Mouse (Mus musculus): ENCODE results near the gene Trim13.

The Trim13 gene

GRCm38 (mm10) chr14:61607157-61607556, 9.1 kb downstream of the Trim13 start, which contains the start of gene Kcnrg:
TSS of gene Kcnrg (plus strand) at chr14:61607457.
- in situ Hi-C loops (cut with MboI; ENCODE audit: unreplicated experiment in 2 of 2), result no loop called here

DNA sequence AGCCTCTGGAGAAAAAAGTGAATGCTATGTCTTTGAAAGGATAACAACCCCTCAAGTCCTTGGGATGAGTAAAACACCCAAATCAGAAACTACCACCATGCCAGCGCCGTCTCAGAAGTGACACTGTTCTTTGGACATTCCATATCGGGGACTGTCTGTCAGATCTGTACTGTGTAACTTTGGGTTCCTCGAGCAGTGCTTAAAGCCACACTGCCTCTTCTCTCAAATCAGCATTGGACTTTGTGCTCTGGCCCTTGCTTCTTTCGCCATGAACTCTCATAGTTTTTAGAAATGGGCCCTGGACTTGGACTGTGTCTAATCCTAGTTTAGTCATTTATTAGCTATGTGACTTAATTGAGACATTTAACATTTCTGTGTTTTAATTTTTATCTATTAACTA, 13.7 kb downstream of the Trim13 start:
- in situ Hi-C loops (cut with MboI; ENCODE audit: unreplicated experiment in 2 of 2), result no loop called here

GRCm38 (mm10) chr14:61613319-61613718, 15.3 kb downstream of the Trim13 start:
- in situ Hi-C loops (cut with MboI; ENCODE audit: unreplicated experiment in 2 of 2), result no loop called here

DNA sequence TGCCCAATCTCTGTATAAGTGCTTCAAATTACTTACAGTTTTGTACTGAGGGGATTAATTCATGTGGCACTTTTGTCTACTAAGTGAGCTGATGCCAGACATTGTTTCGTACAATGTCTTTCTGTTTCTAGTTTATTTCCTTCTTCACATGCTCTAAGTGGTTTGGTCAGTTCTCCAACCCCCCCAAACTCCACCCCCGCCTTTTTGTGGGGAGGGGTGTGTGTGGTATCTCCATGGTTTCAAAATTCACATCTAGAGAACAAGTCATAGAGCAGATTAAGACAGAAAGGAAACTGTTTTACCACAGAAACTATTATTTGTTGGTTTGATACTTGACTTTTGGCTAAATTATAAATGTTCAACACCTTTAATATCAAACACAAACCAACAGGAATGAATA, 22.3 kb downstream of the Trim13 start:
- in situ Hi-C loops (cut with MboI; ENCODE audit: unreplicated experiment in 2 of 2), result no loop called here

DNA sequence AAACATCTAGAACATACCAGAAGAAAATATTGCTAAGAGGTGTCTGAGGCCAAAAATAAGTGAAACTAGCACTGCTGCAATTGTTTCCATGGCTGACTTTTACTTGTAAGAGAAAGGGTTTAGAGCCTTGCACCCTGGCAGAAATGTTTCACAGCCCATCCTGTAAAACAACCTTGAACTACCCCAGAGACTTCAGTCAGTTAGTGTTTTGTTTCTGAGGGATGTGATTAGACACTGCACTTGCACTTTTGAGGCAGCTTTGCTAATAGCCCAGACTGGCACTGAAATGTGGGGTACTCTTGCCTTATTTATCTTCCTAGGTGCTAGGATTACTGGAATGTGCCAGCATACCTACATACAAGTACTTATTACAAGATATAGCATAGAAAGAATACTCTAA, 37.9 kb downstream of the Trim13 start:
- in situ Hi-C loops (cut with MboI; ENCODE audit: unreplicated experiment in 2 of 2), result no loop called here

DNA sequence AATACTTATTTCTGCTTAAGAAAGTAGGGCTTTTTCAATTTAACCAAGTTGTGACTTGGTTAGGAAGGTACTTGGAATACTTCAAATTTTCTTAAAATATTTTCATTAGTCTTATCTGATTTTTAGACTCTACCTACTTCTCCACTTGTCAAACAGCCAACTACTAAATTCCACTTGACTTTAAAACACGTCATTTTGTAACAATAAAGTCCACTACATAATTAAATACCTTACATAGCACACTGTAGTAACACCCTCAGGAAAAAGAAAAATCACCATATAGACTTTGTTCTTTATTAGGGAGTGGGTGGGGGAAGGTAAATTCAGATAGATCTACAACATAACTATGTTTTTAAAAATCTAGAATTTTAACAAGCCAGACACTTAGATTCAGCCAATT, 44.6 kb downstream of the Trim13 start:
- in situ Hi-C loops (cut with MboI; ENCODE audit: unreplicated experiment in 2 of 2), result no loop called here

DNA sequence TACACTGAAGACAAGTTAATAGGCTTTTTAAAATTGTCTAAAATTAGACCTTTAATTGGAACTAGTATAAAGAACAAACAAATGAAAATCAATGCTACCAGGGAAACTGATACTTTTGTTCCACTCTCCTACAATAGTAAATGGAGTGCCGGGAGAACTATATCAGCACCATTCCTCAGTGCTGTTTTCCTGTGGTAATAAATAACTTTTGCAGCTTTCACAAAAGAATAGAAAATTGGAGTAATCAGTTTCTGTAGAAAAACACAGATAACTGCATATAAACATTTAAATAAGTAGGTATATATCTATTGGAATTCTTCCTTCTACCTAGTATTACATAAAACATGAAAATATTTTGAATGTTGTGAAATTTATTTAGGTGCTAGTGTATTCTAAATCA, 47.5 kb downstream of the Trim13 start:
- in situ Hi-C loops (cut with MboI; ENCODE audit: unreplicated experiment in 2 of 2), result loop anchor here (5.0 kb wide), 1 partner anchor 37 kb away; no protein-coding TSS in a partner anchor

DNA sequence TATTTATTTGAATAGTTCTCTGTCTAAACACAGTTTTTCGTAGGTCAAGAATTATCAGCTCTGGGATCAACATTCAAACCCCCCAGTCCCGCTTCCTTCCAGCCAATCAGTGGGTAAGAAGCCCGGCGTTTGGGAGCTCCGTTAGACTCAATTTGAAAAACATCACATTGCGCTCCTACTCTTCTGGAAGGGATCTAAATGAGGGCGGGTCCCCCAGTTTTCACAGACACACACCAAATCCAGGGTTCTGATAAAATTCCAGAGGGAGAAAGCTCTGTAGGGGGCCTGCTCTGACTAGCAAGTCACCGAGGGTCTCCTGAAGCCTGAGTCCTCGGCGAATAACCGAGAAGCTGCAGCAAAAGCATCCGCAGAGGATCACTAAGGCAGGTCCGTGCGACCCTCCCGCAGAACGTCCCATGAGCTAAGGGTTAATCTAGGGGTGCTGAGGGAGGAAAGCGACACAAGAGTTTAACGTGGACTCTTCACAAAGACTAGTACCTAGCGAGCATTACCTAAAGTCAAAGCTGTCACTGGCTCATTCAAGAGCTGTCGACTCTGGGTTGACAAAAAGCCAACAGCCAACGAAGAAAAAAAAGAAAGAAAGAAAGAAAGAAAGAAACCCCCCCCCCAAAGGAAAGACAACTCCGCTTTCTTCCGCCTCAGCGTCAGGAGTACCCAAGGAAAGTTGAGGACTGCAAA, 49.3 kb downstream of the Trim13 start:
- in situ Hi-C loops (cut with MboI; ENCODE audit: unreplicated experiment in 2 of 2), result loop anchor here (5.0 kb wide), 1 partner anchor 35 kb away; no protein-coding TSS in a partner anchor

- in situ Hi-C loops (cut with MboI; ENCODE audit: unreplicated experiment in 2 of 2), result loop anchor here (5.0 kb wide), 1 partner anchor 34 kb away; no protein-coding TSS in a partner anchor
These were observed 50.0 kb downstream of the Trim13 start for GRCm38 (mm10) chr14:61647881-61648684.

- in situ Hi-C loops (cut with MboI; ENCODE audit: unreplicated experiment in 2 of 2), result loop anchor here (5.0 kb wide), 1 partner anchor 33 kb away; no protein-coding TSS in a partner anchor
These were observed 50.8 kb downstream of the Trim13 start for GRCm38 (mm10) chr14:61648685-61649504.

GRCm38 (mm10) chr14:61650291-61650960, 52.4 kb downstream of the Trim13 start:
- in situ Hi-C loops (cut with MboI; ENCODE audit: unreplicated experiment in 2 of 2), result loop anchor here (5.0 to 10.0 kb wide), 3 partner anchors 392 to 807 kb away; partner anchors contain the start of gene Gucy1b2 (in 2 of the 2)

Measured in v-Abl transformed pro-B cells (cell line).